Mouse (Mus musculus): ENCODE measurements around the gene Ap1s3. TPM values are rescaled to one million over a fixed set of nuclear protein-coding genes. Genes with fewer than 3 reads are reported as not detected.

Ap1s3 gene
- 15.5 and 18.0 TPM in 2 replicates for total RNA-seq (2014; fragmentation: Nextera tagmentation)
- total RNA-seq (2017): 4.8 and 4.9 TPM in 2 replicates
- 5.9 and 6.1 TPM in 2 replicates for polyA plus RNA-seq (2012)

DNA sequence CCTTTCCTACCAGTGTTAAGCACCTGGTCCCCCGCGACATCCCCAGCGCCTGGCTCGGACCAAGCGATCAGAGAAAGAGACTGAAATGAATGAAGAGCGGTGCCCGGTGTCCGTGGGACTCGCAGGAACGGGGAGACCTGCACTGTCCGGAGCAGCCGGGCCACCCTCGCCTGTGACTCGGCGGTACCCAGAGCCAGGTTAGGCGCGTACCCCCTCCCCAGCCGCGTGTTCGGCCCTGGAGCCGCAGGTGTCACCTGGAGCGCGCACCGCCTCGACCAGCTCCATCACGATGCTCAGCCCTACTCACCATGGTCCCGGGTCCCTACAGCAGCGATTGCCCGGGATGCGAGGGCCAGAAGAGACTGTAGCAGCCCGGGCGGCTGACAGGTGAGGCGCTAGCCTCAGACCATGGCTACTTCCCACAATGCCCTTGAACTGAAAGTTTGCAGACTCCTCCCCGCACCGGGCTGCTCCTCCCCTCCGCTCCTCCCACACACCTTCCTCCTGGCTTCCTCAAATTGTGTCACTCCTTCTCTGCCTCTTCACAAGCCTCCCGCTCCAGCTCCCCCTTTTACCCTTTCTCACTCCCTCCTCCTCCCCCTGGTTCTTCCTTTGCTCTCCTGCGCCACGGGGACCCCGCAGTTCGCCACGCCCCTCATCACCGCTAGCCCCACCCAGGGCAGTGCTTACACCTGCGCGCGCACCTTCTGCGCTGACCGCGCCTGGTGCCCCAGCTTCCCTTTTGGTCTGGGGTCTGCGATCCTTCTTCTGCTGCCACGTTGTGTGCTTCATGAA is at the start of gene Ap1s3:
Ap1s3 (minus strand) TSS at position 430 of the 795 bp plus-strand sequence.
- H3K4me3 ChIP-seq (ENCODE audit: low read depth, low read length): peak within 1 kb of the TSS; percentile 74
- H3K27me3 ChIP-seq (ENCODE audit: insufficient read depth, low read length): peaks cover 11% of the 10 kb centered on the region
- no peak for TF ChIP-seq GATA1 (IDR thresholded peaks at IDR 0.05; ENCODE audit: borderline replicate concordance, low read length)
- TF ChIP-seq CTCF (IDR thresholded peaks at IDR 0.05; ENCODE audit: low read depth, low read length): no peak
- TF ChIP-seq POLR2AphosphoS5 (IDR thresholded peaks at IDR 0.05; ENCODE audit: insufficient replicate concordance, low read depth, low read length): no peak
- no peak for TF ChIP-seq TAL1 (conservative IDR thresholded peaks at IDR 0.05; ENCODE audit: low read depth, low read length)
- no peak for TF ChIP-seq GATA2 (IDR thresholded peaks at IDR 0.05; ENCODE audit: borderline replicate concordance, low read depth, low read length)
- ATAC-seq (ENCODE audit: extremely low read depth, insufficient number of reproducible peaks, low FRiP score, poor library complexity, severe bottlenecking): peak; percentile 84
- H3K4me1 ChIP-seq (ENCODE audit: insufficient read depth, low read depth, low read length): peaks cover 20% of the 10 kb centered on the region
- H3K36me3 ChIP-seq (replicated peaks): no peaks in the 10 kb centered on the region
- H3K9me3 ChIP-seq (replicated peaks): peaks cover 2% of the 10 kb centered on the region; the same call in 1 of the 2 replicates
- peak; percentile 29 for DNase-seq (ENCODE audit: low spot score)

DNA sequence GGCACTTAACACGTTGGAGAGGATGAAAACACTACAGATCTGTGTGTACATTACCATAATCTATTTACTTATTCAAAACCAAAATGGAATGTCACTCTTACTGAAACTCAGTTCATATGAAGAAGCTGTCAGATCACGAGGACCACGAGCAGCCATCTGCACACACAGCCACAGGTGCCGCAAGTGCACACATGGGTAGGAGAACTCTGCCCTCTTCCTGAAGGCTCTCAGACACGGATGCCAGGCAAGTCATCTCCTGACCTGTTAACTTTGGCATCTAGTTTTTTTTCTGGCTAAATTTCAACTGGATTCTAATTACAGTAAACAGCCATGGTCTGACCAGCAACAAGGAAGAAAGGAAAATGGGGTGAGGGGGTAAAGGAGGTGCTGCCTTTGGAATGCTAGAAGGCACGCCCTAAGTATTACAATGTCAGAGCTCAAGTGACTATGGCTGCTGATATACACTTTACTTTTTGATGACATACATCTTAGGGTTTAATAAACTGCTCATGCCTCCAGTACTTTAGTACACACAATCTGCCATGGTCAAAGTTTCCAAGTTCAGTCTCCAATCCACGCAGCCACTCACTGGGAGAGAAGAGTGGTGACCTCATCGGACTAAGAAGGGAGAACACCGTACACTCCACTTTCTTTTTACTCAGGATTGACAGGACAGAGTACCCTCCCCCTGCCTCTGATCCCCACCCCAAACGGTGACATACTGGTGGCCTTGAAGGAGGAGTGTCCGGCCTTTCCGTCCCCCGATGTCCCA is 42.6 kb upstream of the Ap1s3 start:
- TF ChIP-seq GATA2 (IDR thresholded peaks at IDR 0.05; ENCODE audit: borderline replicate concordance, low read depth, low read length) (no peak), CTCF (IDR thresholded peaks at IDR 0.05; ENCODE audit: low read depth, low read length) (no peak), POLR2AphosphoS5 (IDR thresholded peaks at IDR 0.05; ENCODE audit: insufficient replicate concordance, low read depth, low read length) (no peak), TAL1 (conservative IDR thresholded peaks at IDR 0.05; ENCODE audit: low read depth, low read length) (no peak), GATA1 (IDR thresholded peaks at IDR 0.05; ENCODE audit: borderline replicate concordance, low read length) (no peak)
- Histone ChIP-seq H3K4me1 (ENCODE audit: insufficient read depth, low read depth, low read length) (no peaks in the 10 kb centered on the region), H3K4me3 (ENCODE audit: low read depth, low read length) (no peak overlapping the region), H3K27me3 (ENCODE audit: insufficient read depth, low read length) (no peaks in the 10 kb centered on the region), H3K9me3 (replicated peaks) (no peaks in the 10 kb centered on the region), H3K36me3 (replicated peaks) (peaks cover 48% of the 10 kb centered on the region)
- ATAC-seq (ENCODE audit: extremely low read depth, insufficient number of reproducible peaks, low FRiP score, poor library complexity, severe bottlenecking): no peak
- no peak for DNase-seq (ENCODE audit: low spot score)

DNA sequence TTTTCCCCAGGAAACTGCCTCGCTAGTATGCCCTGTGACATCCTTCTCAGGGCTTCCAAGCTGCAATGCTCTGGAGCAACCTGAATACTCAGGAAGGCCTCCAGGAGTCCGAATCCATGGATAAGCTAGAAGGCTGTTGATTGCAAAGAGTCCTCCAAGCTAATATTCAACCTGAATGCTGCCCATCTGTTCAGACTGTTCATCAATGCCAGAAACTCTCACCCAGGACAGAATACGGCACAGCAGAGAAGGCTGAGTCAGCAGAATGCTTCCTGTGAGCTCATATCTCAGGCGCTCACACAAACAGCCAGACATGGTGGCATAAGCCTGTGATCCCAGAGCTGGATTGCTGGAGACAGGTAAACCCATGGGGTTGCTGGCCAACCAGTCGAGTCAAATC is 41.3 kb upstream of the Ap1s3 start:
- H3K27me3 ChIP-seq (ENCODE audit: insufficient read depth, low read length): no peaks in the 10 kb centered on the region
- peaks cover 55% of the 10 kb centered on the region for H3K36me3 ChIP-seq (replicated peaks)
- TF ChIP-seq CTCF (IDR thresholded peaks at IDR 0.05; ENCODE audit: low read depth, low read length) (no peak), GATA2 (IDR thresholded peaks at IDR 0.05; ENCODE audit: borderline replicate concordance, low read depth, low read length) (no peak), POLR2AphosphoS5 (IDR thresholded peaks at IDR 0.05; ENCODE audit: insufficient replicate concordance, low read depth, low read length) (no peak), GATA1 (IDR thresholded peaks at IDR 0.05; ENCODE audit: borderline replicate concordance, low read length) (no peak), TAL1 (conservative IDR thresholded peaks at IDR 0.05; ENCODE audit: low read depth, low read length) (no peak)
- H3K4me1 ChIP-seq (ENCODE audit: insufficient read depth, low read depth, low read length): no peaks in the 10 kb centered on the region
- no peak for ATAC-seq (ENCODE audit: extremely low read depth, insufficient number of reproducible peaks, low FRiP score, poor library complexity, severe bottlenecking)
- H3K9me3 ChIP-seq (replicated peaks): no peaks in the 10 kb centered on the region
- H3K4me3 ChIP-seq (ENCODE audit: low read depth, low read length): no peak overlapping the region
- no peak for DNase-seq (ENCODE audit: low spot score)

DNA sequence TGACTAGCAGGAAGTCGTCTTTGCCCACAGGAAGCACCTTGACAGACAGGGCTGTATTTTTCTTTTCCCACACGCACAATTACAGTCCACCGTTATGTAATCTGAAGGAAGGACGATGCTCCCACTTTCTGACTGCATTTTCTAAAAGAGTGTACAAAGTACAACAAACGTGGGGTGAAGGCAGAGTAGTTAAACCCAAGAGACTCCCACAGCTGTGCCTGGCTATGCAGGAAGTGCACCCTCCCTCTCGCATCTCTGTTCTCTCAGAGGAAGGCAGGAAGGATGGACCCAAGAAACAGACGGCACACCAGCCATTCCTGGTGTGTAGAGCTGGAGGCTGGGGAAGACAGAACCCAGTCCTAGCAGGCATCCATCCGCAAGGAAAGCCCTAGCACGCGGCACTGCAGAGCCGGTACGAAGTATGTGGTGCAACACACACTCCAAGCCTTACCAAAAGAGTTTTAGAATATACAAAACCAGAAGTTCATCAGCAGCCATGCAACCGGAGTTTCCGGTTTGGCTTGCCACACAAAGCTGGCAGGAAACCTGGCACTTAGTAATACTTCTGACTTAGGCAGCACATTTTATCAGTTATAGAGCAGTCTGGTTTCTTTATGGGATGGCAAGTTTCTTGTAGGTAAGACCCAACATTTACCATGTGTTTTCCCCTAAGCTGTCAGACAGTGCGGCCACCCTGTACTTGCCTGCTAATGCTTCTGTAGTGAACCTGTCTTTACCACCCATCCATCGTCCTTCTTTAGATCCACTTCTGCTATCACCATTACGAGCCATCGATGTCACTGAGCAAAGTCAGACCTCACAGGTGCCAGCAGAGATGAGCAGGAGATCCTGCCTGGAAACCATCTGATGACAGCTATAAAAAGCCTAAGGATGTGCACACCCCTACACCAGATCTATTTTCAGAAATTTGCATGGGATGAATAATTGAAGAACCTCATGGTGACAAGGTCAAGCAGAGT is 39.7 kb upstream of the Ap1s3 start:
- H3K4me1 ChIP-seq (ENCODE audit: insufficient read depth, low read depth, low read length): no peaks in the 10 kb centered on the region
- TF ChIP-seq CTCF (IDR thresholded peaks at IDR 0.05; ENCODE audit: low read depth, low read length): no peak
- no peak for TF ChIP-seq POLR2AphosphoS5 (IDR thresholded peaks at IDR 0.05; ENCODE audit: insufficient replicate concordance, low read depth, low read length)
- no peak for TF ChIP-seq GATA1 (IDR thresholded peaks at IDR 0.05; ENCODE audit: borderline replicate concordance, low read length)
- TF ChIP-seq GATA2 (IDR thresholded peaks at IDR 0.05; ENCODE audit: borderline replicate concordance, low read depth, low read length): no peak
- no peak for TF ChIP-seq TAL1 (conservative IDR thresholded peaks at IDR 0.05; ENCODE audit: low read depth, low read length)
- H3K27me3 ChIP-seq (ENCODE audit: insufficient read depth, low read length): no peaks in the 10 kb centered on the region
- no peak for ATAC-seq (ENCODE audit: extremely low read depth, insufficient number of reproducible peaks, low FRiP score, poor library complexity, severe bottlenecking)
- no peaks in the 10 kb centered on the region for H3K9me3 ChIP-seq (replicated peaks)
- no peak for DNase-seq (ENCODE audit: low spot score)
- H3K36me3 ChIP-seq (replicated peaks): peaks cover 66% of the 10 kb centered on the region
- H3K4me3 ChIP-seq (ENCODE audit: low read depth, low read length): no peak overlapping the region

DNA sequence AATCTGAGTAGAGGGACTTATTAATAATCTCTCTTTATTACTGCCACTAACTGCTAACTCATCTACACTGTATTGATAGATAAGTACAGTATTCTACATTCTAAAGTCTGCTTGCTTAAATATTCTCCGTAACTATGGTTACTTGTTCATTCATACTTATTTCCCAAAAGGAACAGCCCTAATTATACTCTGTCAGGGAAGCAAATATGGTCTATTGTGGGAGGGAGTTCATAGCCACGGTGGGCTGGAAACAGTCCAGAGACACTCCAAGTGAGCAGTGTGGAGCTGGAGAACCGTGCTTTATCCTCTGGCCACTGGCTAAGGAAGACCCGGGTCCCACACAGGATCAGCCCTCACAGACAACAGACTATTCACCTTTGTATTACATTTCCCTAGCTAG is 38.9 kb upstream of the Ap1s3 start:
- no peak for ATAC-seq (ENCODE audit: extremely low read depth, insufficient number of reproducible peaks, low FRiP score, poor library complexity, severe bottlenecking)
- Histone ChIP-seq H3K9me3 (replicated peaks) (no peaks in the 10 kb centered on the region), H3K36me3 (replicated peaks) (peaks cover 72% of the 10 kb centered on the region), H3K4me3 (ENCODE audit: low read depth, low read length) (no peak overlapping the region), H3K4me1 (ENCODE audit: insufficient read depth, low read depth, low read length) (no peaks in the 10 kb centered on the region), H3K27me3 (ENCODE audit: insufficient read depth, low read length) (no peaks in the 10 kb centered on the region)
- TF ChIP-seq CTCF (IDR thresholded peaks at IDR 0.05; ENCODE audit: low read depth, low read length): no peak
- TF ChIP-seq GATA1 (IDR thresholded peaks at IDR 0.05; ENCODE audit: borderline replicate concordance, low read length): no peak
- TF ChIP-seq GATA2 (IDR thresholded peaks at IDR 0.05; ENCODE audit: borderline replicate concordance, low read depth, low read length): no peak
- no peak for TF ChIP-seq TAL1 (conservative IDR thresholded peaks at IDR 0.05; ENCODE audit: low read depth, low read length)
- TF ChIP-seq POLR2AphosphoS5 (IDR thresholded peaks at IDR 0.05; ENCODE audit: insufficient replicate concordance, low read depth, low read length): no peak
- DNase-seq (ENCODE audit: low spot score): no peak

Measured in G1E (cell line).